14 mouse cellular contexts compared by ENCODE assay signal in the genomic region with DNA sequence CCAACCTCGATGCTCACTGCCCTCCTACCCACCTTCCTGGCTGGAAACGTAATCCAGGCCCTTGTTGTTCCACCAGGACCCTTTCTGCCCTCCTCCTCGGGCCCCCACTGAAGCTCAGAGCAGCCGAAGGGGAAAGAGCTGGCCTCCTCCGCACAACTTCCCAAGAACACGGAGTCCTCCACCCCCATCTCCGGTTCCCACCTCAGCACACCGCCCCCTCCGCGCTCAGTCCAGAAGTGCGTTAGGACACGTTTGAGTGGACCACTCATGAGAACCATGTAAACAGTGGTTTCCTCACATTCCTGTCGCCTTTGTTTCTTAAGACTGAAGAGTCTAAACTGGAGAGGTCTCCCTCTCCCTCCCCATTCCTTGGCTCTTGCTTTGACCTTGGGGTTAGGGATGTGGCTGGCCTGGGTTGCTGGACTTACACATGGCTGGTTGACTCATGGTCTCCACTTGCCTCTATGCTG. TPM values are rescaled to one million over a fixed set of nuclear protein-coding genes. Genes with fewer than 3 reads are reported as not detected.
DNase-seq lines count a peak whose midpoint lies in the region; ATAC-seq lines count a peak whose summit lies in the region.
"Had no signal": no experiment of that assay in that cellular context is flagged by ENCODE, and none has a peak within 500 bp of the region (broad histone marks: within the 10 kb centered on the region; RNA-seq: fewer than 3 reads in every experiment).

No protein-coding gene starts in this region.

- no peak overlapping the region for H3K4me3 ChIP-seq in kidney, embryonic 15.5 days (replicated peaks)
- no peak overlapping the region for H3K4me3 ChIP-seq in limb, embryonic 10.5 days
- H3K4me3 ChIP-seq: neural tube, embryonic 13.5 days had no signal

- peaks cover 10% of the 10 kb centered on the region for H3K4me1 ChIP-seq in kidney, embryonic 15.5 days
- H3K4me1 ChIP-seq in limb, embryonic 10.5 days = peaks cover 2% of the 10 kb centered on the region; the same call in 1 of the 2 replicates
- H3K4me1 ChIP-seq: neural tube, embryonic 13.5 days had no signal

- H3K27me3 ChIP-seq in kidney, embryonic 15.5 days = no peaks in the 10 kb centered on the region
- no peaks in the 10 kb centered on the region for H3K27me3 ChIP-seq in limb, embryonic 10.5 days (ENCODE audit: low read depth, poor library complexity, severe bottlenecking)
- H3K27me3 ChIP-seq: neural tube, embryonic 13.5 days had no signal

- WGBS in kidney, embryonic 15.5 days = 45% methylated on average over 13 of the region's 13 CpGs
- WGBS in limb, embryonic 10.5 days = 85% methylated on average over 13 of the region's 13 CpGs

- H3K9ac ChIP-seq in kidney, embryonic 15.5 days = no peak overlapping the region
- H3K9ac ChIP-seq: neural tube, embryonic 13.5 days had no signal

- H3K36me3 ChIP-seq in kidney, embryonic 15.5 days = no peaks in the 10 kb centered on the region
- H3K36me3 ChIP-seq in limb, embryonic 10.5 days = no peaks in the 10 kb centered on the region
- H3K36me3 ChIP-seq: neural tube, embryonic 13.5 days had no signal

- peak overlapping the region; percentile 52 for H3K27ac ChIP-seq in kidney, embryonic 15.5 days
- peak overlapping the region; percentile 46; the same call in 1 of the 2 replicates for H3K27ac ChIP-seq in limb, embryonic 10.5 days
- H3K27ac ChIP-seq: neural tube, embryonic 13.5 days had no signal

- no peak for DNase-seq in kidney, postnatal 25 days
- DNase-seq in heart, adult 18-20 months = peak; percentile 57 to 79
- DNase-seq in limb, embryonic 10.5 days (ENCODE audit: low spot score) = no peak
- peak; percentile 73 to 87 for DNase-seq in lung, postnatal 4 days
- no peak for DNase-seq in urinary bladder, postnatal 14 days (ENCODE audit: low spot score)
- no peak for DNase-seq in left cerebral cortex, adult 9 months (ENCODE audit: low spot score in 2 of 2)
- DNase-seq in adrenal gland, adult 8-10 months = no peak
- DNase-seq: left cerebral cortex, postnatal 4 days had no signal

- peak; percentile 63 for ATAC-seq in kidney, embryonic 15.5 days (replicated peaks; ENCODE audit: low FRiP score)

- no peak overlapping the region for H3K4me2 ChIP-seq in kidney, embryonic 15.5 days
- H3K4me2 ChIP-seq: neural tube, embryonic 13.5 days had no signal

- H3K9me3 ChIP-seq in kidney, embryonic 15.5 days (replicated peaks) = no peaks in the 10 kb centered on the region
- no peaks in the 10 kb centered on the region for H3K9me3 ChIP-seq in limb, embryonic 10.5 days (replicated peaks)
- H3K9me3 ChIP-seq: neural tube, embryonic 13.5 days had no signal

RNA-seq across cellular contexts. Expression of gene Sftpb, which starts 27.4 kb away (rescaled TPM):
- polyA plus RNA-seq in kidney, embryonic 15.5 days (2015; fragmentation: Nextera tagmentation; extraction: Ambion mirVana) = not detected in 2 replicates
- not detected for total RNA-seq in heart, adult 18-20 months (2021)
- polyA plus RNA-seq in limb, embryonic 10.5 days (2016; fragmentation: Nextera tagmentation; extraction: Ambion mirVana) = not detected in 2 replicates
- total RNA-seq in adrenal gland, adult 8-10 months (2022) = not detected
- total RNA-seq: adrenal gland, postnatal 4 days; ES-E14; gastrocnemius, postnatal 14 days had no signal
- polyA plus RNA-seq: embryonic facial prominence, embryonic 11.5 days had no signal

RNA-seq across cellular contexts. Expression of gene Atoh8, which starts 41.6 kb away (rescaled TPM):
- polyA plus RNA-seq in kidney, embryonic 15.5 days (2015; fragmentation: Nextera tagmentation; extraction: Ambion mirVana) = 18.5 and 18.9 TPM in 2 replicates
- total RNA-seq in heart, adult 18-20 months (2021) = 1 to 10 TPM; 8.3 to 9.1 TPM
- polyA plus RNA-seq in limb, embryonic 10.5 days (2016; fragmentation: Nextera tagmentation; extraction: Ambion mirVana) = 24.9 and 28.0 TPM in 2 replicates
- total RNA-seq in adrenal gland, adult 8-10 months (2022) = 1 to 10 TPM; 1.8 to 3.9 (median 2.2) TPM

Comparison
In these comparisons a context has a peak if more than half of its experiments do, and no peak if none do; other contexts are left out.
1. DNase-seq: peak in heart, adult 18-20 months (2 of 2) and lung, postnatal 4 days (2 of 2); none in kidney, postnatal 25 days (0 of 2), limb, embryonic 10.5 days (single experiment), urinary bladder, postnatal 14 days (single experiment), left cerebral cortex, adult 9 months (0 of 2) and adrenal gland, adult 8-10 months (single experiment).